Mouse (Mus musculus): ENCODE results near the gene Eral1.

GRCm38 (mm10) chr11:78122815-78123214 lies 42.6 kb upstream of the Eral1 start:
- TF ChIP-seq POLR2A (IDR thresholded peaks at IDR 0.05; ENCODE audit: control insufficient read depth, low read depth, low read length) (no peak), CTCF (IDR thresholded peaks at IDR 0.05; ENCODE audit: control insufficient read depth, insufficient read depth, insufficient replicate concordance, low read depth, low read length) (no peak)
